Mouse (Mus musculus): ENCODE results near the gene Ccnd3. TPM values are rescaled to one million over a fixed set of nuclear protein-coding genes. Genes with fewer than 3 reads are reported as not detected.

Ccnd3 gene
- polyA plus RNA-seq, 1 experiment from 2014 or later: 18.7 TPM

DNA sequence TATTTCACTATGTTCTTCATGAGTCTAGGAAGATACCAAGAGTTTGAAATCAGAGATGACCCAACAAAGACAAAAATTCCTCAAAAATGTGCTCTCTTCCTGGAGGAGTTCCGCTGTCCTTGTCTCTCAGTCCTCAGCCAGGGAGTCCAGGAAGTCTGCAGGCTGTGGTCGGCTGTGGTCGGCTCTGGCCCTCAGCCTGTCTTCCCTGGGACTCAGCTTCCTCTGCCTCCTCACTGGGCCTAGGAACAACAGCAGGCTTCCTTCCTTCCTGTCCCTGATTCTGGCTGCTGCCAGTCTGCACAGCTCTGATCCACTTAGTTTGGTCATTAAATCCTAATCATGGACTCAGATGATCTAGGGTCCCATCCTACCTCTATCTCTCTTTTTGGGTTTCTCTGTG lies 62.4 kb downstream of the Ccnd3 start:
- H3K27ac ChIP-seq: no peak overlapping the region
- no peak overlapping the region for H3K4me3 ChIP-seq (ENCODE audit: inconsistent target)
- H3K79me2 ChIP-seq (ENCODE audit: inconsistent target): no peaks in the 10 kb centered on the region
- WGBS (ENCODE audit: missing documents): 8% methylated on average over 3 of the region's 3 CpGs
- H3K36me3 ChIP-seq (ENCODE audit: inconsistent target): no peaks in the 10 kb centered on the region

DNA sequence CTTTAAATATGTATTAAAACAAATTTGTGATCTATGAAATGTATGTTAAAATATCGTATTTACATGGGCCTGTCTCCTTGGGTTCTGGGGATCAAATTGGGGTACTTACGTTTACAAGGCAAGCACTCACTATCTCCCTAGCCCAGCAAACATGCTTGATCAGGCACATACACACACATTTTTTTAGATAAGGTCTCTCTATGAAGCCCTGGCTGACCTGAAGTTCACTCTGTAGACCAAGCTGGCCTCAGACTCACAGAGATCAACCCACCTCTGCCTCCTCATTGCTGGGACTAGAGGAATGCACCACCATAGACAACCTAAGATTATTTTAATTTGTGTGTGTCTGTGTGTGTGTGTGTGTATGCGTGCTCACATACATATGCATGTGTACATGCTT lies 63.5 kb downstream of the Ccnd3 start:
- H3K36me3 ChIP-seq (ENCODE audit: inconsistent target): no peaks in the 10 kb centered on the region
- H3K4me3 ChIP-seq (ENCODE audit: inconsistent target): no peak overlapping the region
- no peak overlapping the region for H3K27ac ChIP-seq
- WGBS (ENCODE audit: missing documents): 93% methylated on average over 3 of the region's 3 CpGs
- H3K79me2 ChIP-seq (ENCODE audit: inconsistent target): no peaks in the 10 kb centered on the region

DNA sequence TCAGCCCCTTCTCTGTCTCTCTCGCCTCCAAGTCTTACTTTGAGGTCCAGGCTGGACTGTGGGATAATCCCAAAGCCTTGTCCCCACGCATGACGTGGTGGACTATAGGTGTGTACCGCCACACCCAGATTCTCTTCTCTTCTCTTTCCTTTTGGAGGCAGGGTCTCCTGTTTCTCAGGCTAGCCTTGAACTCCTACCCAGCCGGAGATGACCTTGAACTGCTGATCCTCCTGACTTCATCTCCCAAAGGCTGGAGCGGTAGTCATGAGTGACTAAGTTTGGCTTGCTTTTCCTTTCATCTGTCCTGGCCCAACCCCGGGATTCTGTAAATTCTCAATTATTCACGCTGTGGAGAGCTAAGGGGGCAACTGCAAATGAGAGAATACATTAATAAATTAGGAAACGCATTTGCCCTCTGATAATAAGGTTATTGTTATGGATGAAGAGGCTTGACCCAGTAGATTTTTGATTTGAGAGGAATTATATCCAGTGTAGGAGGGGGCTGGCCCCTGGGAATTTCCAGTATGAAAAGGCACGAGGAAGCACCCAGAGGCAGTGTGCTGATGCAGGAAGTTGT lies 64.2 kb downstream of the Ccnd3 start:
- 92% methylated on average over 10 of the region's 10 CpGs for WGBS (ENCODE audit: missing documents)
- Histone ChIP-seq H3K79me2 (ENCODE audit: inconsistent target) (no peaks in the 10 kb centered on the region), H3K36me3 (ENCODE audit: inconsistent target) (no peaks in the 10 kb centered on the region), H3K4me3 (ENCODE audit: inconsistent target) (no peak overlapping the region), H3K27ac (no peak overlapping the region)

DNA sequence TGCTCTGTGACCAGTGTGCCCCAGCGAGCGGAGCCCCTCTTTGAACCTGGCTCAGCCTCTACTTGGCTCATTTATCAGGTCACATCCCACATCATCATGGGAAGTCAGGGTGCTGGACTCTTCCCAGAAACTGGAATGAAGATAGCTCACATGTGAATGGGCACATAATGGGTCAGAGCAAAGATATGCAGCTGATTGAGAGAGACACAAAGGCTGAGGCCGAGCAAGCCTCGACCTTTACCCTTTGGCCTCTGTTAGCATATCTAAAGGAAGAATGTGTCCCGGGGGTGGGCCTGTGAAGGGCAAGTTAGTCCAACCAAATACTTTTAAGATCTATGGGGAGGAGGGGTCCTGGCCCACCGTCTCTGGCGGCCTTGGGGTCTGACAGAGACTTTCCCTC lies 66.8 kb downstream of the Ccnd3 start:
- Histone ChIP-seq H3K79me2 (ENCODE audit: inconsistent target) (no peaks in the 10 kb centered on the region), H3K27ac (no peak overlapping the region), H3K4me3 (ENCODE audit: inconsistent target) (no peak overlapping the region), H3K36me3 (ENCODE audit: inconsistent target) (no peaks in the 10 kb centered on the region)
- WGBS (ENCODE audit: missing documents): 97% methylated on average over 7 of the region's 7 CpGs

DNA sequence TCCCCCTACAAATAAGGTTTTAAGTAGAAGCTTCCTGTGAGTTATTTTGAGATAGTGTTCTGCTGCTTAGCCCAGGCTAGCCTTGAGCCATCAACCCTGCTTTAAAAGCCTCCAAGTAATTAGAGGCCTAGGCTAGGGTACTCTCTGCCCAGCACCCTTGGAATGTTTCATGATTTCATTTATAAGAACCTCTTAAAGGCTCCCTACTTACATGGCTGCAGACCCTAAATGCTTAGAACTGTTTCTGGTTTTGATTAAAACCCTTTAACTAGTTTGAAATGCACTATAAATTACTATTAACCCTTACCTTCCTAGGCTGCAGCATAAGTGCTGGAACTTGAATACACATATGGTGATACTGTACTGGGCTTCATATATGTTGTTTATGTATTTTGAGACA lies 67.6 kb downstream of the Ccnd3 start:
- Histone ChIP-seq H3K79me2 (ENCODE audit: inconsistent target) (no peaks in the 10 kb centered on the region), H3K36me3 (ENCODE audit: inconsistent target) (no peaks in the 10 kb centered on the region), H3K27ac (no peak overlapping the region), H3K4me3 (ENCODE audit: inconsistent target) (no peak overlapping the region)

DNA sequence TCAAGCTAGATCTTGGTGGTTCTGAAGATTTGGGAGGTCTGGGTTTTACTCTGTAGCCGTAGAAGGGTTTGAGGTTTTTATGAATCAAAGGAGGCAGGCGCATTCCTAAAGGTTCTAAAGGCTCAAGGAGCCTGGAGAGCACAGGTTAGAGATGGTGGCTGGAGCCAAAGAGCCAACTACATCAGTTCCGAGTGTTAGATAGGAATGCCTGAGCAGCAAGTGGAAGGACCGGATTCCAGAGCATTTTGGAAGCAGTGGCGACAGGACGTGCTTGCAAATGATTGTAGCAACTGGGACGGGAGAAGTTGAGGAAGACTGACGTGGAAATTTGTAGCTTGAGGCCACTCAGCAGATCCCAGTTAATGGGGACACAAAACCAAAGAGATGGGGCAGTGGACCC lies 69.2 kb downstream of the Ccnd3 start:
- Histone ChIP-seq H3K4me3 (ENCODE audit: inconsistent target) (no peak overlapping the region), H3K79me2 (ENCODE audit: inconsistent target) (no peaks in the 10 kb centered on the region), H3K36me3 (ENCODE audit: inconsistent target) (no peaks in the 10 kb centered on the region), H3K27ac (no peak overlapping the region)
- 94% methylated on average over 8 of the region's 8 CpGs for WGBS (ENCODE audit: missing documents)

DNA sequence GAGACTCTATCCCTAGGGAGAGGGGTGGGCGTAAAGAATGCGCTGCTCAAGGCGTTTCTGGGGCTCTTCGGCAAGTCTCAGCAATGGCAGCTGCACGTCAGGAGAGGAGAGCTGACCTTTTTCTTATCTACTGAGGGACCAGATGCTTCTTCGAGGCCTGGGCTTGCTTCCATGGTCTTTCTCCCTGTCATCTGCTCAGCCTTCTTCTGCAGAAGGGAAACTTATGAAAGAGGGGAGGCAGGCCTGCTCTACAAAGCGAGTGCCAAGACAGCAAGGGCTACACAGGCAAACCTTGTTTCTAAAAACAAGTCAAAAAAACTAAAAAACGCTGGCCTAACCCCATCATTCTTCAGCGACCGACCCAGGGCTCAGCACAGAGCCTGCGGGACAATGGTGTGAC lies 70.0 kb downstream of the Ccnd3 start:
- H3K36me3 ChIP-seq (ENCODE audit: inconsistent target): no peaks in the 10 kb centered on the region
- 96% methylated on average over 9 of the region's 11 CpGs for WGBS (ENCODE audit: missing documents)
- no peak overlapping the region for H3K4me3 ChIP-seq (ENCODE audit: inconsistent target)
- no peak overlapping the region for H3K27ac ChIP-seq
- no peaks in the 10 kb centered on the region for H3K79me2 ChIP-seq (ENCODE audit: inconsistent target)

DNA sequence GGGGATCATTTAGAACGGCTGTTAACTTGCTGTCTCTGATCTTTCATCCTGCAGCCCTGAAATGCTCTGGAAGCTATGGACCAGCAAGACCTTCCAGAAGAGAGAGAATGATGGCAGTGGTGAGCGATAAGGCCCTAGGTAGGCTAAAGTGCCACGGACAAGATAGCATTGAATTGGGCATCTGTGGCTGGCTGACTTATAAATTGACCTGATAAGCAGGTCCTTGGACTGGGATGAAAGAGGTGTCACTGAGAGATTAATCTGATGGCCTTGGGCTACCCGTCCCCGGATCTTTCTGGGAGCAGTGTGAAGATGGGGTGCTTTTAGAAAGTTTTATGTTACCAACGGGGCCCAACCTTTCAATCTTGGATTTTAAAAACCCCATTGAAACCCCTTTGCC lies 73.8 kb downstream of the Ccnd3 start:
- Histone ChIP-seq H3K79me2 (ENCODE audit: inconsistent target) (no peaks in the 10 kb centered on the region), H3K4me3 (ENCODE audit: inconsistent target) (no peak overlapping the region), H3K36me3 (ENCODE audit: inconsistent target) (no peaks in the 10 kb centered on the region), H3K27ac (no peak overlapping the region)
- 94% methylated on average over 6 of the region's 6 CpGs for WGBS (ENCODE audit: missing documents)

DNA sequence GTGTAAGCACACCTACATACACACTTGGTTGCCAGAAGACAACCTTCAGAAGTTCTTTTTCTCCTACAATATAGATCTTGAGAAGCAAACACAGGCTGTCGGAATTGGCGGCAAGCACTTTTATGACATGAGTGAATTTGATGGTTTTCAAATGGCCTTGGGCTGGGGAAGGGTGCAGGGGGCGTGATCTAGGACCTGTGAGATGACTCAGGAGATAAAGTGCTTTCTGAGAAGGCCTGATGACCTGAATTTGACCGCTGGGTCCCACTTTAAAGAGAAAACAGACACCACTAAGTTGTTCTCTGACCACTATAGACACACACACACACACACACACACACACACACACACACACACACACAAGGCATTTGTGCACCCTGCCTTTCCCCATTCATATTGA lies 76.1 kb downstream of the Ccnd3 start:
- no peaks in the 10 kb centered on the region for H3K79me2 ChIP-seq (ENCODE audit: inconsistent target)
- no peak overlapping the region for H3K27ac ChIP-seq
- no peaks in the 10 kb centered on the region for H3K36me3 ChIP-seq (ENCODE audit: inconsistent target)
- WGBS (ENCODE audit: missing documents): 94% methylated on average over 4 of the region's 4 CpGs
- no peak overlapping the region for H3K4me3 ChIP-seq (ENCODE audit: inconsistent target)

DNA sequence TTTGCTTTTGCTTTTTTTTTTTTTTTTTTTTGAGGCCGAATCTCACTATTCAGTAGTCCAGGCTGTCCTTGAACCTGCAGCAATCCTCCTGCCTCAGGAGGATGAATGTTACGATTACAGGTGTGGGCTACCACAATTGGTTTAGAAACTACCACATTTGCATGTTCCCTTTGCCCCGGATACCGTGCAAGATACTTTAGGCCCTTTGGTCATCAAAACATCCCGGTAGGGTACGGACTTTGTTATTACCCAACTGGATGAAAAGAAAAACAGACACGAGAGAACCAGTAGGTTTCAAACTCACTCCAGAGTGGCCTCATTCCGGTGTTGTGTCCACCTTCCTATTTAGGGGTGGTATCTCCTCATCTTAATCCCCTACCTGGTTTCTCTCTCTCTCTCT lies 83.7 kb downstream of the Ccnd3 start:
- H3K27ac ChIP-seq: no peak overlapping the region
- no peaks in the 10 kb centered on the region for H3K79me2 ChIP-seq (ENCODE audit: inconsistent target)
- H3K36me3 ChIP-seq (ENCODE audit: inconsistent target): no peaks in the 10 kb centered on the region
- 90% methylated on average over 7 of the region's 8 CpGs for WGBS (ENCODE audit: missing documents)
- H3K4me3 ChIP-seq (ENCODE audit: inconsistent target): no peak overlapping the region

DNA sequence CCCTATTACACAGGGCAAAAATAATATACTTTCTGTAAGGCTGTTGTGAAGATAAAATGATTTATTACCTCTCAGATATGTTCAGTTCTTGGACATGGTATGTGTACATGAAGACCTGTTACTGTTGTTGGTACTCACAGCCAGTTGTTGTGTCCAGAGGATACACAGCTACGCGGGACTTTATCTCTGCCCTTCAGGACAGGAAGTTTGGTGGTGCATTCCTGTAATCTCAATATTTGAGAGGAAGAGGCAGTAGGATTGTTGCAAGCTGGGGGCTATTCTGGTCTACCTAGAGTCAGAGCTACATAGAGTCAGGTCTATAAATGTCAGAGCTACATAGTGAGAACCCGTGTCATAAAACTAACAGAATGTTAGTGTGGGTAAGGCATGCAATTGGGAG lies 86.2 kb downstream of the Ccnd3 start:
- no peaks in the 10 kb centered on the region for H3K36me3 ChIP-seq (ENCODE audit: inconsistent target)
- H3K4me3 ChIP-seq (ENCODE audit: inconsistent target): no peak overlapping the region
- H3K27ac ChIP-seq: no peak overlapping the region
- 40% methylated on average over 3 of the region's 3 CpGs for WGBS (ENCODE audit: missing documents)
- peaks cover 18% of the 10 kb centered on the region for H3K79me2 ChIP-seq (ENCODE audit: inconsistent target)

DNA sequence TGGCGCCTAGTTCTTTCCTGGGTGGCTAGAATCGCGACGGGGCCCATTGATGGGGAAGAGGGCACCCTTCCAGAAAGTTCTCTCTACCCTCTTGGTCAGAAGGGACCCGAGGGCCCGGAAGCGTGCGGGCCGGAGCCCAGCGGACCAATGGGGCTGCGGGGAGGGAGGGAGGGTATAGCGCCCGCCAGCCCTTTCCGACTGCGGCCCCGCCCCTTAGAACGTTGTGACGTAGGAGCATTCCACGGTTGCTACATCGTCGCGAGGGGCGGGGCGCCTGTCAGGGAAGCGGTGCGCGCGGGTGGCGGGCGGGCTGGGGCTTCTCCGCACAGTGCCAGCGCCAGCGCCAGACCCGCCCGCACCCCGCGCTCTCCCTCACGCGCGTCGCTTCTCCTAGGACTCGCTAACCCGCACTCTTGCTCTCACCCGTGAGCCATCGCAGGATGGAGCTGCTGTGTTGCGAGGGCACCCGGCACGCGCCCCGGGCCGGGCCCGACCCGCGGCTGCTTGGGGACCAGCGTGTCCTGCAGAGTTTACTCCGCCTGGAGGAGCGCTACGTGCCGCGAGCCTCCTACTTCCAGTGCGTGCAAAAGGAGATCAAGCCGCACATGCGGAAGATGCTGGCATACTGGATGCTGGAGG lies 88.5 kb downstream of the Ccnd3 start:
- Histone ChIP-seq H3K36me3 (ENCODE audit: inconsistent target) (no peaks in the 10 kb centered on the region), H3K27ac (peak overlapping the region; percentile 79), H3K4me3 (ENCODE audit: inconsistent target) (peak overlapping the region; percentile 93), H3K79me2 (ENCODE audit: inconsistent target) (peaks cover 31% of the 10 kb centered on the region)
- under 1% methylated on average over 46 of the region's 63 CpGs for WGBS (ENCODE audit: missing documents)

DNA sequence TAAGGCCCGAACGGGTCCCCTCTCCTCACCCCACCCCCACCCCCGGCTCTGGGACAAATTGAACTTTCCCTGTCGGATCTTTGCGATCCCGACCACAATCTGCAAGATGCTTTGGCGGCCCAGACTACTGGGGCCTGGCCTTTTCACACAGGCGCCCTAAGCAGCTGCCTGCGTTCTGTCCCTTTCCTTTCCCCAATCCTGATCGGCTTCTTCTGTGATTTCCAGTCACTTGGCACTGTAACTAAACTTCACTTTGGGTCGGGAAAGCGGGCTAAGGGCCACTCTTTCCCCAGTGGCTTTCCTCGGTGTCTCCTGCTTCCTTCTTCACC lies 89.0 kb downstream of the Ccnd3 start:
- Histone ChIP-seq H3K27ac (peak overlapping the region; percentile 79), H3K79me2 (ENCODE audit: inconsistent target) (peaks cover 31% of the 10 kb centered on the region), H3K36me3 (ENCODE audit: inconsistent target) (no peaks in the 10 kb centered on the region), H3K4me3 (ENCODE audit: inconsistent target) (peak overlapping the region; percentile 93)
- WGBS (ENCODE audit: missing documents): 1% methylated on average over 13 of the region's 13 CpGs

DNA sequence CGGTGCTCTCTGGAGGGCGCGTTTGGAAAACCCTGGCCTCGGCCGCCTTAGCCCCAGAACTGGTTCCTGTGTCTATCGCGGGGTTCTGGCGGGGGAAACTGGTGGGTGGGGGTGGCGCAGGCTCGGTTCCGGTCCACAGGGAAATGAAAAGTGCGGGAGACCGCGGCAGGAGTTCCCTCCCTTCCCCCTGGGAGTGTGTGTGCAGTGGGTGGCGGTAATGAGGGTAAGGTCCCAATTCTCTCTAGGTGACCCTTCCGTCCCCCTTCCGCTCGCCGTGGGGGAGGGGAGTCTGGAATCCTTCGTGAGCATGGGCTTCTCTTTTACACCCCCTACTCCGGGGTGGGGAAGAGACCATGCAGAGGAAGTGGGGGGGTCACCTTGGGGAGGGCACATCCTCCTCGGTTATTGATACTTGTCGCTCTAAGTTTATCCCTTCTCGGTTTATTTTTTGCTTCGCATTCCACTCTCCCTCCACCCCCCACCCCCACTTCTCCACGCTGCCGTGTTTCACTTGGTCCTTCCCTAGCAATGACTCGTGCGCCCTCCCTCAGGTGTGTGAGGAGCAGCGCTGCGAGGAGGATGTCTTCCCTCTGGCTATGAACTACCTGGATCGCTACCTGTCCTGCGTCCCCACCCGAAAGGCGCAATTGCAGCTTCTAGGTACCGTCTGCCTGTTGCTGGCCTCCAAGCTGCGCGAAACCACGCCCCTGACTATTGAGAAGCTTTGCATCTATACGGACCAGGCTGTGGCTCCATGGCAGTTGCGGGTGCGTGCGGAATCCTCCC lies 89.5 kb downstream of the Ccnd3 start:
- H3K79me2 ChIP-seq (ENCODE audit: inconsistent target): peaks cover 31% of the 10 kb centered on the region
- peak overlapping the region; percentile 93 for H3K4me3 ChIP-seq (ENCODE audit: inconsistent target)
- WGBS (ENCODE audit: missing documents): 3% methylated on average over 41 of the region's 43 CpGs
- no peaks in the 10 kb centered on the region for H3K36me3 ChIP-seq (ENCODE audit: inconsistent target)
- H3K27ac ChIP-seq: peak overlapping the region; percentile 79

DNA sequence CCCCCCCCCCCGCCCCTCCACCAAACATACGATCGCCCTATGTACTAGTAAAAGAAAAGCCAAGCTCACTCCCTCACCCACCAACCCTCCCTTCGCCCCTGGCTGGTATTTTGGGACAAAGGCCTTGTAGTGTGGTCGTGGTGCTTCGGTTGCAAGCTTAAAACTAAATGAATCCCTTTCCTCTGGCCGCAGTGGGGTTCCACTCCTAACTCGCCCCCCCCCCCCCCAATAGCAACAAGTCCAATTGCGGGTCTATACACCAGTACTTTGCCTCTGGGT lies 90.1 kb downstream of the Ccnd3 start:
- Histone ChIP-seq H3K27ac (peak overlapping the region; percentile 79), H3K79me2 (ENCODE audit: inconsistent target) (peaks cover 31% of the 10 kb centered on the region), H3K4me3 (ENCODE audit: inconsistent target) (peak overlapping the region; percentile 93), H3K36me3 (ENCODE audit: inconsistent target) (no peaks in the 10 kb centered on the region)
- WGBS (ENCODE audit: missing documents): 14% methylated on average over 7 of the region's 9 CpGs
